Comparison of ENCODE assay signal across 37 mouse cellular contexts in the genomic region with DNA sequence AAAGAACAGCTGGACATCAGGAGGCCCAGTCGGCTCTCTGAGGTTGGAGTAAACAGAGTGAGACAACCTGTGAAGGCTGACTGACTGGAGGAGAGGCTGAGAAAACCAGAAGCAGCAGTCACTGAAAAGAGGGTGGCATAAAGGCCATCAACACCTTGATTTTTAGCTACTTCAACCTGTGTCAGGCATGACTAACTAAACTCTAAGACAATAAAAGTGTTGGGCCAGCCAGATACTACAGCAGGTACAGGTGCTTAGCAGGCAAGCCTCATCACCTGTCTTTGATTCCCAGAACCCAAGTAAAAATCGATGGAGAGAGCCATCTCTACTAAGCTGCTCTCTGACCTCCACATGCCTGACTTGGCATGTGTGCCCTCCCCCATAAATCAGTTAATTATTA. TPM values are rescaled to one million over a fixed set of nuclear protein-coding genes. Genes with fewer than 3 reads are reported as not detected.
"Had no signal": no experiment of that assay in that cellular context is flagged by ENCODE, and none has a peak within 500 bp of the region (broad histone marks: within the 10 kb centered on the region; RNA-seq: fewer than 3 reads in every experiment).

No protein-coding gene starts in this region.

- H3K27me3 ChIP-seq: heart, embryonic 12.5 days; hindbrain, embryonic 13.5 days; intestine, embryonic 15.5 days; limb, embryonic 12.5 days; liver, embryonic 13.5 days had no signal

- H3K4me3 ChIP-seq: heart, embryonic 10.5 days; heart, embryonic 12.5 days; hindbrain, embryonic 13.5 days; intestine, embryonic 15.5 days; layer of hippocampus, adult 2 months; left cerebral cortex, adult 2 months; limb, embryonic 10.5 days; limb, embryonic 12.5 days; liver, embryonic 13.5 days had no signal

- ATAC-seq: hindbrain, embryonic 16.5 days; inflammation-experienced regulatory T-cells, adult 6 months; intestine, embryonic 15.5 days; intestine, postnatal 0 days had no signal

- H3K9me3 ChIP-seq: heart, embryonic 10.5 days; heart, embryonic 12.5 days; hindbrain, embryonic 13.5 days; intestine, embryonic 15.5 days; limb, embryonic 10.5 days; limb, embryonic 12.5 days; liver, embryonic 13.5 days had no signal

- H3K9ac ChIP-seq: heart, embryonic 12.5 days; hindbrain, embryonic 13.5 days; intestine, embryonic 15.5 days; limb, embryonic 12.5 days; liver, embryonic 13.5 days had no signal

- H3K27ac ChIP-seq: heart, embryonic 10.5 days; hindbrain, embryonic 13.5 days; intestine, embryonic 15.5 days; layer of hippocampus, adult 2 months; left cerebral cortex, adult 2 months; limb, embryonic 10.5 days; limb, embryonic 12.5 days; liver, embryonic 13.5 days had no signal

- H3K36me3 ChIP-seq: heart, embryonic 10.5 days; intestine, embryonic 15.5 days; limb, embryonic 10.5 days; limb, embryonic 12.5 days; liver, embryonic 13.5 days had no signal

- DNase-seq: gastrocnemius, postnatal 14 days; gastrocnemius, postnatal 36 days; heart, adult 18-20 months; heart, postnatal 14 days; heart, postnatal 36 days; kidney, adult 18-20 months; kidney, adult 8-10 months; kidney, postnatal 10 days; kidney, postnatal 25 days; kidney, postnatal 4 days; liver; liver, embryonic 13.5 days had no signal

- H3K4me2 ChIP-seq: heart, embryonic 12.5 days; hindbrain, embryonic 13.5 days; intestine, embryonic 15.5 days; limb, embryonic 12.5 days; liver, embryonic 13.5 days had no signal

RNA-seq across cellular contexts. Expression of gene 1700011L22Rik, which starts 40.3 kb away (rescaled TPM):
- total RNA-seq: gastrocnemius, adult 18-20 months; gastrocnemius, adult 8-10 months; gastrocnemius, postnatal 14 days; gastrocnemius, postnatal 36 days; heart, adult 18-20 months; heart, adult 8-10 months; heart, postnatal 14 days; heart, postnatal 36 days; hematopoietic stem cell, adult 5-6 weeks; layer of hippocampus, adult 2 months; layer of hippocampus, postnatal 10 days; layer of hippocampus, postnatal 25 days; left cerebral cortex, adult 2 months; left cerebral cortex, postnatal 14 days; left cerebral cortex, postnatal 36 days had no signal
- polyA plus RNA-seq: heart, embryonic 10.5 days; heart, embryonic 12.5 days; heart, embryonic 14.5 days; heart, embryonic 16.5 days; hindbrain, embryonic 11.5 days; hindbrain, embryonic 13.5 days; hindbrain, embryonic 16.5 days; inflammation-experienced regulatory T-cells, adult 6 months; intestine, embryonic 15.5 days; intestine, postnatal 0 days; kidney, embryonic 14.5 days; kidney, embryonic 16.5 days; limb, embryonic 10.5 days; limb, embryonic 12.5 days; limb, embryonic 14.5 days; liver, embryonic 13.5 days had no signal
